17 mouse cellular contexts compared by ENCODE assay signal in genomic region chr10:73137985-73138384, GRCm38 (mm10). TPM values are rescaled to one million over a fixed set of nuclear protein-coding genes. Genes with fewer than 3 reads are reported as not detected.
"Had no signal": no experiment of that assay in that cellular context is flagged by ENCODE, and none has a peak within 500 bp of the region (broad histone marks: within the 10 kb centered on the region; RNA-seq: fewer than 3 reads in every experiment).

No protein-coding gene starts in this region.

- H3K4me3 ChIP-seq: neural tube, embryonic 13.5 days; neural tube, embryonic 15.5 days; stomach, embryonic 15.5 days had no signal

- DNase-seq: retina, postnatal 1 day; right cerebral cortex, adult 18-20 months; right cerebral cortex, postnatal 14 days; right cerebral cortex, postnatal 25 days; right cerebral cortex, postnatal 4 days; spleen, adult 18-20 months; thymus, adult 18-20 months; thymus, adult 2 months; thymus, postnatal 14 days; thymus, postnatal 25 days; thymus, postnatal 36 days; thymus, postnatal 4 days had no signal

- H3K9me3 ChIP-seq: neural tube, embryonic 13.5 days; neural tube, embryonic 15.5 days; stomach, embryonic 15.5 days had no signal

- H3K4me2 ChIP-seq: neural tube, embryonic 13.5 days; neural tube, embryonic 15.5 days; stomach, embryonic 15.5 days had no signal

- H3K36me3 ChIP-seq: neural tube, embryonic 13.5 days; neural tube, embryonic 15.5 days; stomach, embryonic 15.5 days had no signal

- H3K9ac ChIP-seq: neural tube, embryonic 13.5 days; neural tube, embryonic 15.5 days; stomach, embryonic 15.5 days had no signal

- H3K4me1 ChIP-seq: neural tube, embryonic 13.5 days; neural tube, embryonic 15.5 days; stomach, embryonic 15.5 days had no signal

- H3K27ac ChIP-seq: neural tube, embryonic 13.5 days; neural tube, embryonic 15.5 days; stomach, embryonic 15.5 days; stomach, postnatal 0 days had no signal

- H3K27me3 ChIP-seq: neural tube, embryonic 13.5 days; neural tube, embryonic 15.5 days; stomach, embryonic 15.5 days had no signal

RNA-seq across cellular contexts. Expression of gene Pcdh15, which starts 38.8 kb away (rescaled TPM):
- total RNA-seq: neutrophil, adult 5-6 weeks had no signal
